Mouse (Mus musculus) lung, embryonic 15.5 days (tissue): ENCODE results near the gene Lrrc46. TPM values are rescaled to one million over a fixed set of nuclear protein-coding genes. Genes with fewer than 3 reads are reported as not detected.

ENCODE experiments used
- ATAC-seq: fragments of 200-750 bp; cut with Nextera tagmentation; 2 replicates; pipeline ENCODE4 v1.8.0; 2017; ENCODE audit warnings: moderate number of reproducible peaks, borderline replicate concordance; ENCODE audit not compliant: low FRiP score, low TSS enrichment; ENCODE audit errors: extremely low read depth
- H3K27ac ChIP-seq: fragments of 300-500 bp; sonication (generic); 2 replicates; pipeline ENCODE4 v1.5.1; 2015; ENCODE audit warnings: moderate library complexity, mild to moderate bottlenecking, inconsistent platforms
- H3K27me3 ChIP-seq: fragments of 300-500 bp; sonication (generic); 2 replicates; pipeline ENCODE4 v1.6.1; 2015; ENCODE audit warnings: inconsistent platforms
- H3K36me3 ChIP-seq: fragments of 300-500 bp; sonication (generic); 2 replicates; pipeline ENCODE4 v1.6.1; 2015; ENCODE audit warnings: inconsistent platforms
- H3K4me1 ChIP-seq: fragments of 300-500 bp; sonication (generic); 2 replicates; pipeline ENCODE4 v1.6.1; 2015; ENCODE audit warnings: inconsistent platforms
- H3K4me2 ChIP-seq: fragments of 300-500 bp; sonication (generic); 2 replicates; pipeline ENCODE4 v1.6.1; 2015; ENCODE audit warnings: inconsistent platforms, mild to moderate bottlenecking, moderate library complexity
- H3K4me3 ChIP-seq: fragments of 300-500 bp; sonication (generic); 2 replicates; pipeline ENCODE4 v1.5.1; 2015; ENCODE audit warnings: mild to moderate bottlenecking, inconsistent platforms
- H3K9ac ChIP-seq: fragments of 300-500 bp; sonication (generic); 2 replicates; pipeline ENCODE4 v1.6.1; 2015; ENCODE audit warnings: inconsistent platforms
- H3K9me3 ChIP-seq: fragments of 300-500 bp; sonication (generic); 2 replicates; pipeline ENCODE4 v1.6.1; 2016; ENCODE audit warnings: inconsistent platforms
- WGBS: fragments of 180-500 bp; shearing (Covaris S2); methylation state at CpG from one replicate; pipeline ENCODE4 v1.1.7; 2015; 5-methylcytosine and 5-hydroxymethylcytosine counted together
- polyA plus RNA-seq: library from polyadenylated mRNA; unstranded; fragments of >200 nt; fragmentation: Nextera tagmentation; extraction: Ambion mirVana; gene quantifications from 2 replicates; pipeline ENCODE4 v1.2.1, GENCODE M21; 2015

Lrrc46 gene
- polyA plus RNA-seq = 3.7 and 5.9 TPM in 2 replicates

- ATAC-seq = peak; percentile 91
- Histone ChIP-seq H3K4me1 (peaks cover 16% of the 10 kb centered on the region), H3K4me3 (peak within 1 kb of the TSS; percentile 74), H3K4me2 (peak within 1 kb of the TSS; percentile 92), H3K9ac (peak within 1 kb of the TSS; percentile 91), H3K9me3 (no peaks in the 10 kb centered on the region), H3K36me3 (peaks cover 16% of the 10 kb centered on the region; the same call in 1 of the 2 replicates), H3K27me3 (no peaks in the 10 kb centered on the region), H3K27ac (0 out of 2 replicates have a peak within 1 kb of the TSS, but pooled peaks have one; percentile 35)
- under 1% methylated on average over 46 of the region's 48 CpGs for WGBS
Observed at GRCm38 (mm10) chr11:97041022-97041899, at the start of gene Lrrc46, which contains the start of gene Mrpl10. Gene Lrrc46 (minus strand): TSS chr11:97041407. Gene Mrpl10 (plus strand): TSS chr11:97041560.

DNA sequence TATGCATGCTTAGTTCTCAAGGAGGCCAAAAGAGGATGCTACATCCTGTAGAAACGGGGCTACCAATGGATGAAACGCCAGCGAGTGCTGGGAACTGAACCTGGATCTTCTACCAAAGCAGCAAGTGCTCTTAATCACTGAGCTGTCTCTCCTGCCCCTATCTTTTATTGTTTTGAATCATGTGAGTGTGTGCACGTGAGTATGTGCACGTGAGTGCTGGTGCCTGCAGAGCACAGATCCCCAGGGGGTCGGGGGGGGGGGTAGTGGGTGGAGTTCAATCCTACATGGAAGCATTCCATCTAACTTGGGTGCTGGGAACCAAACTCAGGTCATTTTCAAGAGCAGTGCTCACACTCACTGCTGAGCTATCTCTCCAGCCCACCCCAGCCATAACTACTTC is 45.2 kb upstream of the Lrrc46 start:
- H3K27ac ChIP-seq = no peak overlapping the region
- WGBS = 61% methylated on average over 6 of the region's 6 CpGs
- ATAC-seq = no peak

DNA sequence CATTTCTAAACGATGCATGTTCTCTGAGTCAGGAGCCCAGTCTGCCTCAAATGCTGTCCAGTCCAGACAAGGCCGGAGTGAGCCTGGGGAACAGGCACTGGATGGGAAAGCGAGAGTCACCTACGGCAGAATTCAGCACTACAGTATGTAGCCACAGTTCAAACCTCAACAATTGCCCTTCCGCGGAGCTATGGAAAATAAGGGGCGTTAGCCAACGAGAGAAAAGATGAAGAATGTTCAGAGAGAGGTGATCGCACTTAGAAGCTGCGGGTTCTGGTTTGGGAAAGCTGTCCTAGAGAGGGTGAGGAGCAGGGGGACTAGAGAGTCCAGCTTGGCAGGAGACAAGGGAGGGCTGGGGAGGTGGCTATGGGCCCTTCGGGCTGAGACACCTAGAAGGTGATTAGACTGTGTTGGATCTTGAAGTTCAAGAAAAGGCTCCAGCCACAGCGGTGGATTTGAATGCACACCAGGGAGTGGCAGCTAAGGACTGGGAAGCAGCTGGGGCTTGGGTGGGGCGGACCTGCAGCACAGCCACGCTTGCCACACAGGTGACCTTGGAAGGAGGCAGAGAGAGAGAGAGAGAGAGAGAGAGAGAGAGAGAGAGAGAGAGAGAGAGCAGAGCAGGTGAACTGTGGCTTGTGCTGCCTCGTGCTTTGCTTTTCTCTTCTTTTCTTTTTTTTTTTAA is 43.8 kb upstream of the Lrrc46 start:
- Histone ChIP-seq H3K27me3 (peaks cover 16% of the 10 kb centered on the region; the same call in 1 of the 2 replicates), H3K36me3 (no peaks in the 10 kb centered on the region), H3K4me2 (no peak overlapping the region), H3K27ac (no peak overlapping the region), H3K9me3 (no peaks in the 10 kb centered on the region), H3K4me3 (no peak overlapping the region), H3K9ac (no peak overlapping the region), H3K4me1 (peaks cover 9% of the 10 kb centered on the region)
- 83% methylated on average over 15 of the region's 15 CpGs for WGBS
- no peak for ATAC-seq

More for the DNA sequence above, 45.2 kb upstream of the Lrrc46 start:
- Histone ChIP-seq H3K9ac (no peak overlapping the region), H3K4me3 (no peak overlapping the region), H3K4me2 (no peak overlapping the region), H3K4me1 (peaks cover 9% of the 10 kb centered on the region), H3K36me3 (no peaks in the 10 kb centered on the region), H3K27me3 (peaks cover 16% of the 10 kb centered on the region; the same call in 1 of the 2 replicates), H3K9me3 (no peaks in the 10 kb centered on the region)

DNA sequence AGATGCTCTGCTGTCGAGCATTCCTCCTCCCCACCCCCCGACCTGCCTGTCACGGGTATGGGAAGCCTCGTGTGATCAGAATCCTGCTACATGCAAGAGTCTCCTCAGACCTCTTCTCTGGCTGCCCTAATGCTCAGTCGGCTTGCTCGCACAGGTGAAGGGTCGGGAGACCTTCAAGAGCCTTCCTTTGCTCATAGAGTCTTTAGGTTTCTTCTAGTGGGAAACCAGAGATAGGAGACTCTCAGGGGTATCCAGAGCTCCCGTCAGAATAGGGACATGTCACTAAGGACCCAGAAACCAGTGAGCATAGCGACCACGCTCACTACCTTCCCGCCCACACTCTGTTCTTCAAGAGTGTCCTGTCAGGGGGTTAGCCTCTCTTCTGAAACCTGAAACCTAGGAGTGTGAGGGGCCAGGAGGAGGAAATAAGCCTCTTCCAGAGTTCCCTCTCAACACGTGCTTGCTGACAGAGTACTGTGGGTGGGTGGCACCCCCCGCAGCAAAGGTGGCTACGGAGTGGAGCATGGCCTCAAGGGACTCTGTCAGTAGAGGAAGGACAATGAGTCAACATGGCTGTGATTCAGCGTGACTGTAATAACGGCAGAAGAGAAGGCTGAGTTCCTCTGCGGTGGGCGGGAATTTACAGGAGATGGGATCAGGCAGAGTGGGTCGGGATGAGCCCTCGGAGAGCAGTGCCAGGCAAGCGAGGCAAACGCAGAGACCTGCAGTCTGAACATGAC is 42.4 kb upstream of the Lrrc46 start:
- no peak for ATAC-seq
- peaks cover 16% of the 10 kb centered on the region; the same call in 1 of the 2 replicates for H3K27me3 ChIP-seq
- WGBS = 9% methylated on average over 22 of the region's 22 CpGs
- H3K4me1 ChIP-seq = peaks cover 9% of the 10 kb centered on the region
- H3K9ac ChIP-seq = no peak overlapping the region
- H3K27ac ChIP-seq = no peak overlapping the region
- no peaks in the 10 kb centered on the region for H3K9me3 ChIP-seq
- no peak overlapping the region for H3K4me3 ChIP-seq
- peak overlapping the region; percentile 3; the same call in 1 of the 2 replicates for H3K4me2 ChIP-seq
- no peaks in the 10 kb centered on the region for H3K36me3 ChIP-seq

DNA sequence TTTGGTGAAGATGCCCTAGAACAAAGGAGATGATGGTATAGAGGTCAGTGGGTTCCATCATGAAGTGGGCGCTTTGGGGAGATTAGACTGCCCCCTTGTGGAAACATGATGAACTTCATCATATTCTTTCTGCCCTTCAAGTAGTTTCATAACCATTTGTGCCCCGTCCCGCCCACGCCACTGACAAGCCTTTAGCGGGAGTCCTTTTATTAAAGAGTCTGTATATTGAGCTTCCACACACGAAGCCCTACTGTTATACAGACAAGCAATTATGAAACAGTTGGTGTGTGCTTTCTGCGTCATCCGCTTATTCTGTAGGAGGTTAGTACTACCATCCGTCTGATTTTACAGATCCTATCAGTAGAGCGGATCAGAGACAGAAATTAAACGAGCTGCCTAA is 41.8 kb upstream of the Lrrc46 start:
- WGBS = 29% methylated on average over 11 of the region's 11 CpGs
- Histone ChIP-seq H3K4me2 (peak overlapping the region; percentile 3; the same call in 1 of the 2 replicates), H3K9me3 (no peaks in the 10 kb centered on the region), H3K27me3 (peaks cover 16% of the 10 kb centered on the region; the same call in 1 of the 2 replicates), H3K36me3 (no peaks in the 10 kb centered on the region), H3K9ac (no peak overlapping the region), H3K4me3 (no peak overlapping the region), H3K4me1 (peaks cover 9% of the 10 kb centered on the region), H3K27ac (no peak overlapping the region)
- no peak for ATAC-seq

GRCm38 (mm10) chr11:97080291-97080690 is 39.1 kb upstream of the Lrrc46 start:
- Histone ChIP-seq H3K9me3 (no peaks in the 10 kb centered on the region), H3K4me2 (no peak overlapping the region), H3K27ac (no peak overlapping the region), H3K4me1 (peaks cover 9% of the 10 kb centered on the region), H3K9ac (no peak overlapping the region), H3K27me3 (peaks cover 16% of the 10 kb centered on the region; the same call in 1 of the 2 replicates), H3K4me3 (no peak overlapping the region), H3K36me3 (no peaks in the 10 kb centered on the region)
- ATAC-seq = no peak
- WGBS = 20% methylated on average over 9 of the region's 9 CpGs

- Histone ChIP-seq H3K27me3 (0 out of 2 replicates have a peak, but pooled peaks cover 11% of the 10 kb centered on the region), H3K4me2 (no peak overlapping the region), H3K36me3 (no peaks in the 10 kb centered on the region), H3K9me3 (no peaks in the 10 kb centered on the region), H3K27ac (no peak overlapping the region), H3K9ac (no peak overlapping the region), H3K4me1 (peaks cover 9% of the 10 kb centered on the region), H3K4me3 (no peak overlapping the region)
- ATAC-seq = no peak
- 32% methylated on average over 4 of the region's 4 CpGs for WGBS
Observed at GRCm38 (mm10) chr11:97078751-97079150, 37.5 kb upstream of the Lrrc46 start.

- no peak for ATAC-seq
- peaks cover 3% of the 10 kb centered on the region; the same call in 1 of the 2 replicates for H3K4me1 ChIP-seq
- no peak overlapping the region for H3K4me3 ChIP-seq
- no peak overlapping the region for H3K9ac ChIP-seq
- 39% methylated on average over 8 of the region's 8 CpGs for WGBS
- H3K9me3 ChIP-seq = no peaks in the 10 kb centered on the region
- no peaks in the 10 kb centered on the region for H3K27me3 ChIP-seq
- no peak overlapping the region for H3K27ac ChIP-seq
- no peak overlapping the region for H3K4me2 ChIP-seq
- H3K36me3 ChIP-seq = no peaks in the 10 kb centered on the region
Observed at GRCm38 (mm10) chr11:97074235-97074634, 33.0 kb upstream of the Lrrc46 start.

DNA sequence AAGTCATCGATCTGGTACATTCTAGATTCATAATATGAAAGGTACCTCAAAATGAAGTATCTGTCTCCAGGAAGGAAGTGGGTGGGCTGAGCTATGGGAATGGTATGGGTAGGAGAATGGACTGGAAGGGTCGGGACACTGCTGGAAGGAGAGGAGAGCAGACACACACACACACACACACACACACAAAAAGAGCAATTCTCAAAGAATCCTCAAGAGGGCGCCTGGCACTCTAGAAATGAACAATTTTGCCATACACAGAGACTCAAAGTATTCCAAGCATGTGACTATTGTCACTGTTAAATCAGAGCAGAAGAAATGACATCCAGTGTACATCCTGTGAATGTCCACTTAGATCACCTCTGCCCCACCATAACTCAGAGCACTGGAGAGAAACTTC is 31.3 kb upstream of the Lrrc46 start:
- 25% methylated on average over 3 of the region's 3 CpGs for WGBS
- no peaks in the 10 kb centered on the region for H3K36me3 ChIP-seq
- H3K27ac ChIP-seq = no peak overlapping the region
- H3K9ac ChIP-seq = no peak overlapping the region
- H3K27me3 ChIP-seq = no peaks in the 10 kb centered on the region
- no peak overlapping the region for H3K4me2 ChIP-seq
- H3K4me1 ChIP-seq = peaks cover 3% of the 10 kb centered on the region; the same call in 1 of the 2 replicates
- no peak overlapping the region for H3K4me3 ChIP-seq
- H3K9me3 ChIP-seq = no peaks in the 10 kb centered on the region
- no peak for ATAC-seq

- no peak overlapping the region for H3K4me3 ChIP-seq
- H3K4me1 ChIP-seq = peaks cover 3% of the 10 kb centered on the region; the same call in 1 of the 2 replicates
- H3K36me3 ChIP-seq = peaks cover 5% of the 10 kb centered on the region; the same call in 1 of the 2 replicates
- no peak for ATAC-seq
- H3K9me3 ChIP-seq = no peaks in the 10 kb centered on the region
- no peaks in the 10 kb centered on the region for H3K27me3 ChIP-seq
- 56% methylated on average over 1 of the region's 1 CpGs for WGBS
- no peak overlapping the region for H3K9ac ChIP-seq
- no peak overlapping the region for H3K27ac ChIP-seq
- no peak overlapping the region for H3K4me2 ChIP-seq
Observed at GRCm38 (mm10) chr11:97071129-97071528, 29.9 kb upstream of the Lrrc46 start.

DNA sequence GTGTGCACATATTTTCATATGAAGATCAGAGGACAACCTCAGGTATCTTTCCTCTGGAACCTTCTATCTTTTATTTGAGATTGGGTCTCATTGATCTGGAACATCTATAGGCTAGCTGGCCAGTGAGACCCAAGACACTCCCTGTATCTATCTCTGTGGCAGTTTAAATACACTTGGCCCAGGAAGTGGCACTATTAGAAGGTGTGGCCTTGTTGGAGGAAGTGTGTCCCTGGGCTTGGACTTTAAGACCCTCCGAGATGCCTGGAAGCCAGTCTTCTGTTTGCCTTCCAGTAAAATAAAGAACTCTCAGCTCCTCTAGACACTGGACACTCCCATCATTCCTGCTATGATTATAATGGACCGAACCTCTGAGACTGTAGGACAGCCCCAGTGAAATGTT is 28.6 kb upstream of the Lrrc46 start:
- WGBS = 69% methylated on average over 2 of the region's 2 CpGs
- H3K4me2 ChIP-seq = no peak overlapping the region
- no peak for ATAC-seq
- H3K9me3 ChIP-seq = no peaks in the 10 kb centered on the region
- H3K9ac ChIP-seq = no peak overlapping the region
- H3K27me3 ChIP-seq = no peaks in the 10 kb centered on the region
- no peak overlapping the region for H3K4me3 ChIP-seq
- peaks cover 5% of the 10 kb centered on the region; the same call in 1 of the 2 replicates for H3K36me3 ChIP-seq
- H3K27ac ChIP-seq = no peak overlapping the region
- peaks cover 3% of the 10 kb centered on the region; the same call in 1 of the 2 replicates for H3K4me1 ChIP-seq
